Mouse (Mus musculus) lung, embryonic 15.5 days (tissue): ENCODE measurements at regions not wholly inside any gene's neighbourhood (a gene's known extent, or its start where the extent isn't known, plus 50 kb on each side); places are given as distances from the start of the nearest gene placed in this dataset.

Experiments used
- ATAC-seq: fragments of 200-750 bp; cut with Nextera tagmentation; 2 replicates; pipeline ENCODE4 v1.8.0; 2017; ENCODE audit warnings: moderate number of reproducible peaks, borderline replicate concordance; ENCODE audit not compliant: low FRiP score, low TSS enrichment; ENCODE audit errors: extremely low read depth
- H3K27ac ChIP-seq: fragments of 300-500 bp; sonication (generic); 2 replicates; pipeline ENCODE4 v1.5.1; 2015; ENCODE audit warnings: moderate library complexity, mild to moderate bottlenecking, inconsistent platforms
- H3K27me3 ChIP-seq: fragments of 300-500 bp; sonication (generic); 2 replicates; pipeline ENCODE4 v1.6.1; 2015; ENCODE audit warnings: inconsistent platforms
- H3K36me3 ChIP-seq: fragments of 300-500 bp; sonication (generic); 2 replicates; pipeline ENCODE4 v1.6.1; 2015; ENCODE audit warnings: inconsistent platforms
- H3K4me1 ChIP-seq: fragments of 300-500 bp; sonication (generic); 2 replicates; pipeline ENCODE4 v1.6.1; 2015; ENCODE audit warnings: inconsistent platforms
- H3K4me2 ChIP-seq: fragments of 300-500 bp; sonication (generic); 2 replicates; pipeline ENCODE4 v1.6.1; 2015; ENCODE audit warnings: inconsistent platforms, mild to moderate bottlenecking, moderate library complexity
- H3K4me3 ChIP-seq: fragments of 300-500 bp; sonication (generic); 2 replicates; pipeline ENCODE4 v1.5.1; 2015; ENCODE audit warnings: mild to moderate bottlenecking, inconsistent platforms
- H3K9ac ChIP-seq: fragments of 300-500 bp; sonication (generic); 2 replicates; pipeline ENCODE4 v1.6.1; 2015; ENCODE audit warnings: inconsistent platforms
- H3K9me3 ChIP-seq: fragments of 300-500 bp; sonication (generic); 2 replicates; pipeline ENCODE4 v1.6.1; 2016; ENCODE audit warnings: inconsistent platforms
- WGBS: fragments of 180-500 bp; shearing (Covaris S2); methylation state at CpG from one replicate; pipeline ENCODE4 v1.1.7; 2015; 5-methylcytosine and 5-hydroxymethylcytosine counted together

- no peak overlapping the region for H3K27ac ChIP-seq
- no peaks in the 10 kb centered on the region for H3K9me3 ChIP-seq
- H3K27me3 ChIP-seq: no peaks in the 10 kb centered on the region
- H3K36me3 ChIP-seq: no peaks in the 10 kb centered on the region
- H3K4me3 ChIP-seq: no peak overlapping the region
- no peak overlapping the region for H3K9ac ChIP-seq
- no peaks in the 10 kb centered on the region for H3K4me1 ChIP-seq
- WGBS: 87% methylated on average over 5 of the region's 5 CpGs
- no peak for ATAC-seq
- no peak overlapping the region for H3K4me2 ChIP-seq
Observed at GRCm38 (mm10) chr6:147356570-147356969, 92.6 kb upstream of the Pthlh start.

DNA sequence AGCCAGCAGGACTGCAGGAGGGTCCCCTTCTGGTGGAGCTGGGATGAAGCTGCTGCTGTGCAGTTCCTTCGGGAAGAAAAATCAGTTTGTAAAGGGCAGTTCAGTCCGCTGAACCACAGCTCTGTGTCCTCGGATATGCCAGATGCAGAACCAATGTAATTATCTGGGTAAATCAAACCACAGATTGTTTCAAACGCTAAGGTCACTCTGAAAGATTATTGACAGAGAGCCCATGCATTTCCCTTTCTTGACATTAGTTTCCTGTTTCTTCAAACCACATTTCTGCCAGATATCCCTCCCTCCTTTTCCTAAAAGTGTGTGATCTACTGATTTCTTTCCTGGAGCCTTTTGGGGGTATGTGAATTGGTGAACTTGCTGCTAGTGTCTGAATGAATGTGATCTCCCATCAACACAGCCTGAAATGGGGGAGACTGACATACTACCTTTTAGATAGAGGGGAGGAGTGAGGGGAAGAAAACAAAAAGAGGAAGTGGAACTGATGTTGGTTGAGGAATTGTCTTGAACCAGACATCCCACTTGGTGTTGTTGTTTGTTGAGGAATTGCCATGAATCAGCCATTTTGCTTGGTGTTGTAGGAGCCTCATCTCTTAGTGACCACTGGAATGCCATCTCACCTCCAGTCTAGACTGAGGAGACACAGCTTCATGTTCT is 85.7 kb upstream of the Pthlh start:
- whole genome bisulfite sequencing: 61% methylated on average over 4 of the region's 4 CpGs
- no peaks in the 10 kb centered on the region for H3K27me3 ChIP-seq
- no peak overlapping the region for H3K27ac ChIP-seq
- H3K4me1 ChIP-seq: no peaks in the 10 kb centered on the region
- no peak overlapping the region for H3K9ac ChIP-seq
- no peak overlapping the region for H3K4me2 ChIP-seq
- H3K9me3 ChIP-seq: no peaks in the 10 kb centered on the region
- no peak for ATAC-seq
- no peaks in the 10 kb centered on the region for H3K36me3 ChIP-seq
- no peak overlapping the region for H3K4me3 ChIP-seq

GRCm38 (mm10) chr6:147348621-147349020 is 84.6 kb upstream of the Pthlh start:
- H3K9me3 ChIP-seq: no peaks in the 10 kb centered on the region
- H3K4me2 ChIP-seq: no peak overlapping the region
- no peak overlapping the region for H3K4me3 ChIP-seq
- no peaks in the 10 kb centered on the region for H3K36me3 ChIP-seq
- no peak overlapping the region for H3K9ac ChIP-seq
- no peaks in the 10 kb centered on the region for H3K4me1 ChIP-seq
- WGBS: 54% methylated on average over 3 of the region's 3 CpGs
- no peaks in the 10 kb centered on the region for H3K27me3 ChIP-seq
- ATAC-seq: no peak
- no peak overlapping the region for H3K27ac ChIP-seq

DNA sequence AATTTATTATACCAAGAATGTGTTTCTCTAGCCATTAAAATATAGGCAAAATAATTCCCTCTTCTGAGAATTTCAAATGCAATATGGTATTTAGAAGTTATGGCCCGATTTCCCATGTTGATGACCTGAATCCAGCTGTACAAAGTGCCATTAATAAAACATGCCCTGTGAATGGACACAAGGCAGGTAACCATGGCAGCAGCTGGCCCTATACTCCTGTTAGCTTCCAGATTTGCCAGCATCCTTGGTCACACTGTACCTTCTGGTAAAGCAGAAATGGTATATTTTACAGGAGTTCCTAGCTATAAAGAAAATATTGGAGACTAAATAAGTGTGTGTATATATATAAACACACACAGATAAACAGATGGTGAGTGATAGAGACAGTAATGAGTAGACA is 77.1 kb upstream of the Pthlh start:
- whole genome bisulfite sequencing: 70% methylated on average over 1 of the region's 1 CpGs
- Histone ChIP-seq H3K9me3 (no peaks in the 10 kb centered on the region), H3K9ac (no peak overlapping the region), H3K4me3 (no peak overlapping the region), H3K27me3 (no peaks in the 10 kb centered on the region), H3K27ac (no peak overlapping the region), H3K4me2 (no peak overlapping the region), H3K36me3 (no peaks in the 10 kb centered on the region), H3K4me1 (no peaks in the 10 kb centered on the region)
- ATAC-seq: no peak

- Histone ChIP-seq H3K4me2 (no peak overlapping the region), H3K36me3 (no peaks in the 10 kb centered on the region), H3K9ac (no peak overlapping the region), H3K9me3 (no peaks in the 10 kb centered on the region), H3K4me1 (no peaks in the 10 kb centered on the region), H3K27ac (no peak overlapping the region), H3K4me3 (no peak overlapping the region), H3K27me3 (no peaks in the 10 kb centered on the region)
- WGBS: 53% methylated on average over 7 of the region's 7 CpGs
- ATAC-seq: no peak
Observed at GRCm38 (mm10) chr6:147332976-147333375, 69.0 kb upstream of the Pthlh start.

- Histone ChIP-seq H3K9ac (no peak overlapping the region), H3K36me3 (no peaks in the 10 kb centered on the region), H3K27me3 (no peaks in the 10 kb centered on the region), H3K27ac (no peak overlapping the region), H3K4me1 (no peaks in the 10 kb centered on the region), H3K4me2 (no peak overlapping the region), H3K4me3 (no peak overlapping the region), H3K9me3 (no peaks in the 10 kb centered on the region)
- ATAC-seq: no peak
- 84% methylated on average over 5 of the region's 5 CpGs for WGBS
Observed at GRCm38 (mm10) chr6:147329201-147329600, 65.2 kb upstream of the Pthlh start.

GRCm38 (mm10) chr6:147324336-147324735 is 60.4 kb upstream of the Pthlh start:
- no peaks in the 10 kb centered on the region for H3K4me1 ChIP-seq
- H3K27me3 ChIP-seq: no peaks in the 10 kb centered on the region
- WGBS: 81% methylated on average over 2 of the region's 2 CpGs
- no peak for ATAC-seq
- H3K9ac ChIP-seq: no peak overlapping the region
- H3K36me3 ChIP-seq: no peaks in the 10 kb centered on the region
- no peaks in the 10 kb centered on the region for H3K9me3 ChIP-seq
- H3K4me2 ChIP-seq: no peak overlapping the region
- H3K27ac ChIP-seq: no peak overlapping the region
- no peak overlapping the region for H3K4me3 ChIP-seq

DNA sequence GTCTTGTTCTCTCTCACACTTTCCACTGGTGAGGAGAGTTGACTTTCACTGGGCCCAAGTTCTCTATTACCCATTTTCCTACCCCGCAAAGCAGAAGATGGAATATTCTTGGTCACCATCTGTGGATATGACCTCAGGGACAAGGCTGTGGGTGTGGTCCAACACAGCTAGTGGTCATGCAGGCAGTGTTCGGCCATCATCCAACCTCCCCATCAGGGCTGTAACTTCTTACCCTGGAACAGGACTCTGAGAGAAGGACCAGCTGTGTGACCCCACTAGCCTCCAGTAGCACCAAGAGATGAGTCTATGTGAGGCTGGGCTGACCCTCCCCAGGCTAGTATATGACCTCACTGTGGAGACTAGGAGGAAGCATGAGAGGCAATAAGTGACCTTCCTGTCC is 54.1 kb upstream of the Pthlh start:
- WGBS: 88% methylated on average over 2 of the region's 2 CpGs
- Histone ChIP-seq H3K4me1 (peaks cover 10% of the 10 kb centered on the region; the same call in 1 of the 2 replicates), H3K27ac (no peak overlapping the region), H3K4me3 (no peak overlapping the region), H3K27me3 (no peaks in the 10 kb centered on the region), H3K4me2 (no peak overlapping the region), H3K9me3 (no peaks in the 10 kb centered on the region), H3K9ac (no peak overlapping the region), H3K36me3 (no peaks in the 10 kb centered on the region)
- ATAC-seq: no peak

GRCm38 (mm10) chr6:147316702-147317468 is 52.9 kb upstream of the Pthlh start:
- Histone ChIP-seq H3K9me3 (no peaks in the 10 kb centered on the region), H3K27me3 (no peaks in the 10 kb centered on the region), H3K9ac (no peak overlapping the region), H3K36me3 (no peaks in the 10 kb centered on the region), H3K27ac (no peak overlapping the region), H3K4me2 (no peak overlapping the region), H3K4me3 (no peak overlapping the region), H3K4me1 (peaks cover 10% of the 10 kb centered on the region; the same call in 1 of the 2 replicates)
- 72% methylated on average over 11 of the region's 11 CpGs for WGBS
- ATAC-seq: no peak

- no peak overlapping the region for H3K4me2 ChIP-seq
- ATAC-seq: no peak
Observed at GRCm38 (mm10) chr6:147316140-147316539, 52.2 kb upstream of the Pthlh start.

DNA sequence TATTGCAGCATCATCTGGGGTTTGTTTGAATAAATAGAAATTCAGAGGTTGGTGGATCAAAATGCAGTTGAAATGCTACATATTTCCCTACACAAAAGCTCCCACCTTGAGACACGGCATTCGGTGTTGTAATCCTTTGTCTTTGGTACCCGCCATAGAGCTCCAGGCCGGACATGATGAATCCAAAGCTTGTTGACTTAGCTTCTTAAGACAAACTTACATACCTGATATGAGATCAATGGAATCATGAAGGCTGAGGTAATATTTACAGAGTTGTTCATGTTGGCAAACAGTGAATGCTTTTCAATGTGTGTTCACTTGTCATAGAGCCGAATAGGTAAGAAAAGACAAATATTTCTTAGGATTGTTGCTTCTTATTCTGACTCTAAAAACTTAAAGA is 51.2 kb upstream of the Pthlh start:
- no peaks in the 10 kb centered on the region for H3K9me3 ChIP-seq
- no peaks in the 10 kb centered on the region for H3K36me3 ChIP-seq
- no peak for ATAC-seq
- peaks cover 10% of the 10 kb centered on the region; the same call in 1 of the 2 replicates for H3K4me1 ChIP-seq
- 58% methylated on average over 5 of the region's 5 CpGs for WGBS
- H3K4me2 ChIP-seq: no peak overlapping the region
- H3K27ac ChIP-seq: no peak overlapping the region
- no peak overlapping the region for H3K9ac ChIP-seq
- no peaks in the 10 kb centered on the region for H3K27me3 ChIP-seq
- no peak overlapping the region for H3K4me3 ChIP-seq

More at GRCm38 (mm10) chr6:147316140-147316539, 52.2 kb upstream of the Pthlh start:
- H3K27ac ChIP-seq: no peak overlapping the region
- no peaks in the 10 kb centered on the region for H3K36me3 ChIP-seq
- H3K4me3 ChIP-seq: no peak overlapping the region
- no peaks in the 10 kb centered on the region for H3K9me3 ChIP-seq
- H3K27me3 ChIP-seq: no peaks in the 10 kb centered on the region
- peaks cover 10% of the 10 kb centered on the region; the same call in 1 of the 2 replicates for H3K4me1 ChIP-seq
- H3K9ac ChIP-seq: no peak overlapping the region
- 55% methylated on average over 3 of the region's 3 CpGs for WGBS
